In genomic region chr1:69591328-69591801, GRCm38 (mm10) we compare ENCODE assay signal across 9 mouse cellular contexts.
A peak's percentile ranks its signal among the peaks of the same experiment; 100 is the strongest.
DNase-seq lines count a peak whose midpoint lies in the region; ATAC-seq and TF ChIP-seq lines count a peak whose summit lies in the region.
"Had no signal": no experiment of that assay in that cellular context is flagged by ENCODE, and none has a peak within 500 bp of the region (broad histone marks: within the 10 kb centered on the region; RNA-seq: fewer than 3 reads in every experiment).

No protein-coding gene starts in this region.

- DNase-seq in left cerebral cortex, postnatal 4 days, result peak; percentile 8
- no peak for DNase-seq in left cerebral cortex, adult 2 months (ENCODE audit: extremely low spot score in 1 of 2, low spot score in 2 of 2)
- DNase-seq in adrenal gland, postnatal 36 days, result peak; percentile 42 to 54
- DNase-seq in kidney, adult 18-20 months, result peak; percentile 35
- peak; percentile 9 for DNase-seq in limb, embryonic 14.5 days (ENCODE audit: low spot score)
- no peak for DNase-seq in thymus, postnatal 10 days (ENCODE audit: low spot score in 2 of 2)

- H3K9me3 ChIP-seq in embryonic facial prominence, embryonic 13.5 days, result no peaks in the 10 kb centered on the region
- no peaks in the 10 kb centered on the region for H3K9me3 ChIP-seq in limb, embryonic 14.5 days (ENCODE audit: control insufficient read depth, low read length)
- H3K9me3 ChIP-seq in hindbrain, embryonic 16.5 days (ENCODE audit: control insufficient read depth, low read length), result no peaks in the 10 kb centered on the region
- H3K9me3 ChIP-seq: liver, embryonic 15.5 days had no signal

- no peaks in the 10 kb centered on the region for H3K36me3 ChIP-seq in embryonic facial prominence, embryonic 13.5 days
- no peaks in the 10 kb centered on the region for H3K36me3 ChIP-seq in limb, embryonic 14.5 days (ENCODE audit: control insufficient read depth, insufficient read depth, low read length)
- no peaks in the 10 kb centered on the region for H3K36me3 ChIP-seq in hindbrain, embryonic 16.5 days (ENCODE audit: control insufficient read depth, insufficient read depth, low read length)
- H3K36me3 ChIP-seq: liver, embryonic 15.5 days had no signal

- H3K9ac ChIP-seq in embryonic facial prominence, embryonic 13.5 days, result 0 out of 2 replicates have a peak overlapping the region, but pooled peaks have one; percentile 51
- no peak overlapping the region for H3K9ac ChIP-seq in limb, embryonic 14.5 days (ENCODE audit: low read depth, low read length, severe bottlenecking)
- H3K9ac ChIP-seq in hindbrain, embryonic 16.5 days (ENCODE audit: low read depth, low read length), result no peak overlapping the region
- H3K9ac ChIP-seq: liver, embryonic 15.5 days had no signal

- 12% methylated on average over 7 of the region's 7 CpGs for WGBS in embryonic facial prominence, embryonic 13.5 days
- WGBS in limb, embryonic 14.5 days, result 9% methylated on average over 7 of the region's 7 CpGs
- 59% methylated on average over 7 of the region's 7 CpGs for WGBS in hindbrain, embryonic 16.5 days

- ATAC-seq in embryonic facial prominence, embryonic 13.5 days (ENCODE audit: insufficient number of reproducible peaks, insufficient read depth, low FRiP score, low TSS enrichment, low read depth), result 0 out of 2 replicates have a peak, but pooled peaks have one; percentile 48
- no peak for ATAC-seq in limb, embryonic 14.5 days (ENCODE audit: low FRiP score, low read depth)
- no peak for ATAC-seq in hindbrain, embryonic 16.5 days

- intact Hi-C loops in left cerebral cortex, postnatal 4 days (cut with DNase I), result no loop called here
- intact Hi-C loops in left cerebral cortex, adult 2 months (cut with DNase I), result no loop called here

- TF ChIP-seq POLR2A in limb, embryonic 14.5 days (IDR thresholded peaks at IDR 0.05; ENCODE audit: borderline replicate concordance, extremely low read depth, insufficient read depth, insufficient read length), result no peak

- no peak for TF ChIP-seq CTCF in left cerebral cortex, adult 2 months (IDR thresholded peaks at IDR 0.05)

- peak overlapping the region; percentile 53 for H3K4me2 ChIP-seq in embryonic facial prominence, embryonic 13.5 days
- peak overlapping the region; percentile 46 for H3K4me2 ChIP-seq in limb, embryonic 14.5 days (replicated peaks; ENCODE audit: low read depth, low read length, severe bottlenecking)
- no peak overlapping the region; the same call in 1 of the 2 replicates for H3K4me2 ChIP-seq in hindbrain, embryonic 16.5 days (ENCODE audit: low read length)
- H3K4me2 ChIP-seq: liver, embryonic 15.5 days had no signal

- no peaks in the 10 kb centered on the region for H3K27me3 ChIP-seq in embryonic facial prominence, embryonic 13.5 days
- no peaks in the 10 kb centered on the region for H3K27me3 ChIP-seq in limb, embryonic 14.5 days (ENCODE audit: control insufficient read depth, insufficient read depth, low read length)
- H3K27me3 ChIP-seq in hindbrain, embryonic 16.5 days (replicated peaks; ENCODE audit: control insufficient read depth, insufficient read depth, low read length), result no peaks in the 10 kb centered on the region
- H3K27me3 ChIP-seq: liver, embryonic 15.5 days had no signal

- H3K4me1 ChIP-seq in embryonic facial prominence, embryonic 13.5 days, result peaks cover 12% of the 10 kb centered on the region
- peaks cover 9% of the 10 kb centered on the region for H3K4me1 ChIP-seq in limb, embryonic 14.5 days (ENCODE audit: control insufficient read depth, insufficient read depth, low read length)
- no peaks in the 10 kb centered on the region; the same call in 1 of the 2 replicates for H3K4me1 ChIP-seq in hindbrain, embryonic 16.5 days (ENCODE audit: control insufficient read depth, insufficient read depth, low read depth, low read length)

- H3K27ac ChIP-seq in left cerebral cortex, adult 2 months, result no peak overlapping the region
- peak overlapping the region; percentile 55; the same call in 1 of the 2 replicates for H3K27ac ChIP-seq in embryonic facial prominence, embryonic 13.5 days
- H3K27ac ChIP-seq in limb, embryonic 14.5 days (replicated peaks; ENCODE audit: low read depth, low read length), result no peak overlapping the region
- H3K27ac ChIP-seq in hindbrain, embryonic 16.5 days (ENCODE audit: low read depth, low read length), result no peak overlapping the region
- H3K27ac ChIP-seq: liver, embryonic 15.5 days had no signal

- H3K4me3 ChIP-seq in left cerebral cortex, adult 2 months, result no peak overlapping the region
- H3K4me3 ChIP-seq in embryonic facial prominence, embryonic 13.5 days, result peak overlapping the region; percentile 20
- H3K4me3 ChIP-seq in limb, embryonic 14.5 days (replicated peaks; ENCODE audit: low read length), result no peak overlapping the region; the same call in 1 of the 2 replicates
- no peak overlapping the region for H3K4me3 ChIP-seq in hindbrain, embryonic 16.5 days (ENCODE audit: low read length)
- H3K4me3 ChIP-seq: liver, embryonic 15.5 days had no signal

Comparison
In these comparisons a context has a peak if more than half of its experiments do, and no peak if none do; other contexts are left out.
1. DNase-seq: peak in left cerebral cortex, postnatal 4 days (single experiment), adrenal gland, postnatal 36 days (2 of 2), kidney, adult 18-20 months (single experiment) and limb, embryonic 14.5 days (single experiment); none in left cerebral cortex, adult 2 months (0 of 2) and thymus, postnatal 10 days (0 of 2).